9 mouse cellular contexts compared by ENCODE assay signal in genomic region chr11:102140508-102140907, GRCm38 (mm10). TPM values are rescaled to one million over a fixed set of nuclear protein-coding genes. Genes with fewer than 3 reads are reported as not detected.
DNase-seq lines count a peak whose midpoint lies in the region; ATAC-seq and TF ChIP-seq lines count a peak whose summit lies in the region.
"Had no signal": no experiment of that assay in that cellular context is flagged by ENCODE, and none has a peak within 500 bp of the region (broad histone marks: within the 10 kb centered on the region; RNA-seq: fewer than 3 reads in every experiment).

No protein-coding gene starts in this region.

- H3K36me3 ChIP-seq in heart, embryonic 11.5 days (ENCODE audit: control insufficient read depth, insufficient read depth, low read length) = no peaks in the 10 kb centered on the region

- no peaks in the 10 kb centered on the region for H3K9me3 ChIP-seq in heart, embryonic 11.5 days (replicated peaks; ENCODE audit: control insufficient read depth, low read length)

- peaks cover 5% of the 10 kb centered on the region; the same call in 1 of the 2 replicates for H3K4me1 ChIP-seq in heart, embryonic 11.5 days (ENCODE audit: control insufficient read depth, insufficient read depth, low read length)

- TF ChIP-seq CTCF in Patski (IDR thresholded peaks at IDR 0.05) = peak; percentile 74

- ATAC-seq in heart, embryonic 11.5 days (replicated peaks; ENCODE audit: insufficient number of reproducible peaks, low FRiP score, low TSS enrichment) = no peak
- ATAC-seq in Patski = no peak
- ATAC-seq in monocyte, adult 5-6 weeks (replicated peaks; ENCODE audit: insufficient number of reproducible peaks, low FRiP score, low TSS enrichment, poor library complexity, severe bottlenecking) = peak; percentile 53; the same call in 1 of the 2 replicates

- in situ Hi-C loops in Patski (cut with MboI; ENCODE audit: low pct_unique_long_range_greater_than_20kb) = no loop called here

- peak; percentile 25 to 42 for DNase-seq in heart, adult 9 months (ENCODE audit: low spot score in 2 of 2)
- DNase-seq in B cell, adult 2 months = peak; percentile 79 to 84
- DNase-seq in Patski (ENCODE audit: low read depth, low spot score) = no peak
- DNase-seq in embryo, embryonic 11 days = peak; percentile 73
- peak; percentile 55 for DNase-seq in large intestine, adult 2 months (ENCODE audit: low read depth, low spot score)
- DNase-seq in thymus, postnatal 4 days = peak; percentile 70

- H3K4me3 ChIP-seq in heart, embryonic 11.5 days (ENCODE audit: low read depth, low read length) = no peak overlapping the region

- POLR2A ChIA-PET in Patski (lab: Charles Lee) = no interaction called here

- H3K9ac ChIP-seq in heart, embryonic 11.5 days (ENCODE audit: low read depth, low read length) = no peak overlapping the region

- CTCF ChIA-PET in Patski (lab: Charles Lee) = interaction anchor here (0.9 to 5.8 kb wide), 6 partner anchors 13 to 100 kb away, joined by 3 to 43 read pairs (median 4); partner anchors contain the start of genes Ppy and Tmem101

- H3K27ac ChIP-seq in heart, embryonic 11.5 days (ENCODE audit: low read depth, low read length) = no peak overlapping the region

- H3K4me2 ChIP-seq in heart, embryonic 11.5 days = no peak overlapping the region

- WGBS in heart, embryonic 11.5 days (ENCODE audit: insufficient replicate concordance) = 4% methylated on average over 5 of the region's 5 CpGs
- WGBS in large intestine, adult 2 months = 2% methylated on average over 5 of the region's 5 CpGs

- H3K27me3 ChIP-seq in heart, embryonic 11.5 days (ENCODE audit: control insufficient read depth, insufficient read depth, low read length) = peaks cover 33% of the 10 kb centered on the region
- H3K27me3 ChIP-seq in Patski = no peaks in the 10 kb centered on the region

RNA-seq across cellular contexts. Expression of gene Nags, which starts 4.8 kb away (rescaled TPM):
- 0.33 TPM in 1 of 2 replicates, not detected in the other for polyA plus RNA-seq in heart, embryonic 11.5 days (2014; fragmentation: Nextera tagmentation; extraction: Ambion mirVana)
- polyA plus RNA-seq in Patski (2021) = not detected
- polyA plus RNA-seq in large intestine, adult 2 months (2012; rRNA removed) = 48.7 and 73.1 TPM in 2 replicates
- not detected in 3 replicates for total RNA-seq in monocyte, adult 5-6 weeks (2017)

RNA-seq across cellular contexts. Expression of gene Tmem101, which starts 15.7 kb away (rescaled TPM):
- polyA plus RNA-seq in heart, embryonic 11.5 days (2014; fragmentation: Nextera tagmentation; extraction: Ambion mirVana) = 31.2 and 36.3 TPM in 2 replicates
- polyA plus RNA-seq in Patski (2021) = 30.3 TPM
- 15.9 and 16.7 TPM in 2 replicates for polyA plus RNA-seq in large intestine, adult 2 months (2012; rRNA removed)
- total RNA-seq in monocyte, adult 5-6 weeks (2017) = 3.1 to 9.5 TPM (median 5.5 TPM) in 3 replicates

RNA-seq across cellular contexts. Expression of gene Pyy, which starts 32.9 kb away (rescaled TPM):
- polyA plus RNA-seq in heart, embryonic 11.5 days (2014; fragmentation: Nextera tagmentation; extraction: Ambion mirVana) = 0.69 TPM in 1 of 2 replicates, not detected in the other
- not detected for polyA plus RNA-seq in Patski (2021)
- polyA plus RNA-seq in large intestine, adult 2 months (2012; rRNA removed) = 224 and 536 TPM in 2 replicates
- not detected in 3 replicates for total RNA-seq in monocyte, adult 5-6 weeks (2017)
- polyA plus RNA-seq: lung, embryonic 16.5 days had no signal

RNA-seq across cellular contexts. Expression of gene Ppy, which starts 39.4 kb away (rescaled TPM):
- not detected in 2 replicates for polyA plus RNA-seq in heart, embryonic 11.5 days (2014; fragmentation: Nextera tagmentation; extraction: Ambion mirVana)
- polyA plus RNA-seq in Patski (2021) = not detected
- 2.7 TPM in 1 of 2 replicates, not detected in the other for polyA plus RNA-seq in large intestine, adult 2 months (2012; rRNA removed)
- total RNA-seq in monocyte, adult 5-6 weeks (2017) = not detected in 3 replicates
- polyA plus RNA-seq: lung, embryonic 16.5 days had no signal

RNA-seq across cellular contexts. Expression of gene Lsm12, which starts 44.6 kb away (rescaled TPM):
- 61.3 and 64.3 TPM in 2 replicates for polyA plus RNA-seq in heart, embryonic 11.5 days (2014; fragmentation: Nextera tagmentation; extraction: Ambion mirVana)
- polyA plus RNA-seq in Patski (2021) = 45.0 TPM
- 33.9 and 45.9 TPM in 2 replicates for polyA plus RNA-seq in large intestine, adult 2 months (2012; rRNA removed)
- 26.7 to 93.0 TPM (median 26.9 TPM) in 3 replicates for total RNA-seq in monocyte, adult 5-6 weeks (2017)

Comparison
In these comparisons a context has a peak if more than half of its experiments do, and no peak if none do; other contexts are left out.
1. RNA of gene Nags, which starts 4.8 kb away (polyA plus RNA-seq): 48.7 to 73.1 TPM in large intestine, adult 2 months; 0.33 TPM in heart, embryonic 11.5 days and not detected in Patski (single experiment); every median in the first group is over 10 times any median in the second.
2. RNA of gene Pyy, which starts 32.9 kb away (polyA plus RNA-seq): 224 to 536 TPM in large intestine, adult 2 months; 0.69 TPM in heart, embryonic 11.5 days and not detected in Patski (single experiment); every median in the first group is over 100 times any median in the second.